Mouse (Mus musculus): Measurements from ENCODE around the gene Zfp541. TPM values are rescaled to one million over a fixed set of nuclear protein-coding genes. Genes with fewer than 3 reads are reported as not detected.

The Zfp541 gene
- polyA plus RNA-seq, 1 experiment from 2014 or later = not detected

- Histone ChIP-seq H3K4me2 (ENCODE audit: low read depth, low read length) (no peak overlapping the region), H3K4me1 (ENCODE audit: control insufficient read depth, insufficient read depth, low read length) (peaks cover 14% of the 10 kb centered on the region), H3K9me3 (replicated peaks; ENCODE audit: control insufficient read depth, low read length) (no peaks in the 10 kb centered on the region), H3K9ac (ENCODE audit: low read length) (no peak overlapping the region), H3K27ac (ENCODE audit: low read length) (no peak overlapping the region), H3K27me3 (ENCODE audit: control insufficient read depth, insufficient read depth, low read length) (peaks cover 5% of the 10 kb centered on the region; the same call in 1 of the 2 replicates), H3K36me3 (ENCODE audit: control insufficient read depth, insufficient read depth) (no peaks in the 10 kb centered on the region), H3K4me3 (ENCODE audit: low read length) (no peak overlapping the region)
- ATAC-seq (replicated peaks; ENCODE audit: extremely low read depth, insufficient read depth, low FRiP score) = no peak
- WGBS = 91% methylated on average over 9 of the region's 9 CpGs
Measured at GRCm38 (mm10) chr7:16133691-16134090, 72.1 kb downstream of the Zfp541 start.

GRCm38 (mm10) chr7:16134951-16135392, 73.4 kb downstream of the Zfp541 start:
- Histone ChIP-seq H3K36me3 (ENCODE audit: control insufficient read depth, insufficient read depth) (no peaks in the 10 kb centered on the region), H3K9me3 (replicated peaks; ENCODE audit: control insufficient read depth, low read length) (no peaks in the 10 kb centered on the region), H3K27ac (ENCODE audit: low read length) (no peak overlapping the region), H3K9ac (ENCODE audit: low read length) (no peak overlapping the region), H3K4me3 (ENCODE audit: low read length) (no peak overlapping the region), H3K27me3 (ENCODE audit: control insufficient read depth, insufficient read depth, low read length) (peaks cover 5% of the 10 kb centered on the region; the same call in 1 of the 2 replicates), H3K4me2 (ENCODE audit: low read depth, low read length) (no peak overlapping the region), H3K4me1 (ENCODE audit: control insufficient read depth, insufficient read depth, low read length) (peaks cover 9% of the 10 kb centered on the region)
- 75% methylated on average over 7 of the region's 7 CpGs for WGBS
- no peak for ATAC-seq (replicated peaks; ENCODE audit: extremely low read depth, insufficient read depth, low FRiP score)

Other genes with a start within 250 kb of the Zfp541 start
- not detected in 2 replicates for gene Obox6, start 222.1 kb upstream of the Zfp541 start, polyA plus RNA-seq (2015; fragmentation: Nextera tagmentation; extraction: Ambion mirVana)
- gene Crx, start 181.8 kb upstream of the Zfp541 start, polyA plus RNA-seq (2015; fragmentation: Nextera tagmentation; extraction: Ambion mirVana) = not detected in 2 replicates
- gene Crxos, start 179.2 kb upstream of the Zfp541 start, polyA plus RNA-seq (2015; fragmentation: Nextera tagmentation; extraction: Ambion mirVana) = not detected in 2 replicates
- 654 and 659 TPM in 2 replicates for gene Selenow, start 139.4 kb upstream of the Zfp541 start, polyA plus RNA-seq (2015; fragmentation: Nextera tagmentation; extraction: Ambion mirVana)
- gene Nop53, start 115.7 kb upstream of the Zfp541 start, polyA plus RNA-seq (2015; fragmentation: Nextera tagmentation; extraction: Ambion mirVana) = 128 and 154 TPM in 2 replicates
- 61.8 and 66.7 TPM in 2 replicates for gene Ehd2, start 94.2 kb upstream of the Zfp541 start, polyA plus RNA-seq (2015; fragmentation: Nextera tagmentation; extraction: Ambion mirVana)
- gene Bicra, start 13.9 kb upstream of the Zfp541 start, polyA plus RNA-seq (2015; fragmentation: Nextera tagmentation; extraction: Ambion mirVana) = 4.7 and 4.8 TPM in 2 replicates
- 166 and 168 TPM in 2 replicates for gene Napa, start 36.6 kb downstream of the Zfp541 start, polyA plus RNA-seq (2015; fragmentation: Nextera tagmentation; extraction: Ambion mirVana)
- gene Kptn, start 58.1 kb downstream of the Zfp541 start, polyA plus RNA-seq (2015; fragmentation: Nextera tagmentation; extraction: Ambion mirVana) = 32.5 and 36.1 TPM in 2 replicates
- gene Slc8a2, start 68.0 kb downstream of the Zfp541 start, polyA plus RNA-seq (2015; fragmentation: Nextera tagmentation; extraction: Ambion mirVana) = 0.15 and 0.20 TPM in 2 replicates
- 14.5 and 15.4 TPM in 2 replicates for gene Meis3, start 113.3 kb downstream of the Zfp541 start, polyA plus RNA-seq (2015; fragmentation: Nextera tagmentation; extraction: Ambion mirVana)
- 10.8 and 11.2 TPM in 2 replicates for gene Dhx34, start 160.2 kb downstream of the Zfp541 start, polyA plus RNA-seq (2015; fragmentation: Nextera tagmentation; extraction: Ambion mirVana)
- gene C5ar2, start 182.3 kb downstream of the Zfp541 start, polyA plus RNA-seq (2015; fragmentation: Nextera tagmentation; extraction: Ambion mirVana) = 0.76 and 0.88 TPM in 2 replicates
- gene C5ar1, start 197.7 kb downstream of the Zfp541 start, polyA plus RNA-seq (2015; fragmentation: Nextera tagmentation; extraction: Ambion mirVana) = 2.6 and 3.2 TPM in 2 replicates
- 6.9 and 9.0 TPM in 2 replicates for gene Inafm1, start 211.8 kb downstream of the Zfp541 start, polyA plus RNA-seq (2015; fragmentation: Nextera tagmentation; extraction: Ambion mirVana)
- 12.0 and 15.2 TPM in 2 replicates for gene Ccdc9, start 225.0 kb downstream of the Zfp541 start, polyA plus RNA-seq (2015; fragmentation: Nextera tagmentation; extraction: Ambion mirVana)
- gene Bbc3, start 246.6 kb downstream of the Zfp541 start, polyA plus RNA-seq (2015; fragmentation: Nextera tagmentation; extraction: Ambion mirVana) = 5.7 and 6.8 TPM in 2 replicates

All from heart, embryonic 16.5 days (tissue).